Mouse (Mus musculus): ENCODE measurements at regions not wholly inside any gene's neighbourhood (a gene's known extent, or its start where the extent isn't known, plus 50 kb on each side); places are given as distances from the start of the nearest gene placed in this dataset.

DNA sequence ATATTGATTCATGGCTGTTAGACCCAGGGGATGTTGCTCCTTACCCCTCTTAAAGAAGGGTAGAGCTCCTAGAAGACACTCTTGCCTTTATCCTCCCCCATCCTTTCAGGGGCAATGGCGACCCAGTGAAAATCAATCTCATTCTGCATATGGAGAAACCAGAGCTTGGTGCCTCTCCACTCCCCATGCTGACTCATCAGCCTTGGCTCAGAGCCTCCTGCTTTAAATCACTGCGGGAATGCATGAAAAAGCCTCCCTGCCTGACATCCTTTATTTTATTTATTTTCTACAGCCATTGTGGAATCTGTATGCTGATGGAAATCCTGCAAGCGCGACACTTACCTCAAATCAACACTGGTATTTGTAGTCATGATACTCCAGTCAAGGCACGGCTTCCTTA, 415.2 kb downstream of the Cmpk2 start:
- Histone ChIP-seq H3ac (ENCODE audit: control insufficient read depth, insufficient read length, low read depth) (no peak overlapping the region), H3K79me3 (ENCODE audit: low read depth) (no peaks in the 10 kb centered on the region), H3K27me3 (ENCODE audit: control insufficient read depth, insufficient read depth, insufficient read length) (no peaks in the 10 kb centered on the region), H3K79me2 (ENCODE audit: control insufficient read depth, insufficient read depth) (no peaks in the 10 kb centered on the region), H3K4me3 (ENCODE audit: insufficient read depth, poor library complexity, severe bottlenecking) (no peak overlapping the region), H3K36me3 (ENCODE audit: control insufficient read depth, insufficient read depth) (no peaks in the 10 kb centered on the region)
- TF ChIP-seq MYOD1 (IDR thresholded peaks at IDR 0.05; ENCODE audit: control insufficient read depth, insufficient read length, low read depth) (no peak), MYOG (IDR thresholded peaks at IDR 0.05; ENCODE audit: control insufficient read depth, extremely low read depth, insufficient read length) (no peak), FOSL1 (IDR thresholded peaks at IDR 0.05; ENCODE audit: insufficient read depth, low read length, poor library complexity, severe bottlenecking) (no peak), CEBPB (IDR thresholded peaks at IDR 0.05; ENCODE audit: low read depth) (no peak), MAX (IDR thresholded peaks at IDR 0.05) (no peak), CTCF (IDR thresholded peaks at IDR 0.05; ENCODE audit: control insufficient read depth, insufficient read depth, insufficient read length) (no peak), USF1 (IDR thresholded peaks at IDR 0.05; ENCODE audit: low read depth) (no peak)

- no peak overlapping the region for H3K4me3 ChIP-seq (ENCODE audit: insufficient read depth, poor library complexity, severe bottlenecking)
- no peak for TF ChIP-seq MAX (IDR thresholded peaks at IDR 0.05)
- no peak for TF ChIP-seq CEBPB (IDR thresholded peaks at IDR 0.05; ENCODE audit: low read depth)
- TF ChIP-seq MYOG (IDR thresholded peaks at IDR 0.05; ENCODE audit: control insufficient read depth, extremely low read depth, insufficient read length) = no peak
- TF ChIP-seq FOSL1 (IDR thresholded peaks at IDR 0.05; ENCODE audit: insufficient read depth, low read length, poor library complexity, severe bottlenecking) = no peak
- no peak for TF ChIP-seq MYOD1 (IDR thresholded peaks at IDR 0.05; ENCODE audit: control insufficient read depth, insufficient read length, low read depth)
- TF ChIP-seq CTCF (IDR thresholded peaks at IDR 0.05; ENCODE audit: control insufficient read depth, insufficient read depth, insufficient read length) = no peak
- TF ChIP-seq USF1 (IDR thresholded peaks at IDR 0.05; ENCODE audit: low read depth) = no peak
- H3K36me3 ChIP-seq (ENCODE audit: control insufficient read depth, insufficient read depth) = no peaks in the 10 kb centered on the region
- no peak overlapping the region for H3ac ChIP-seq (ENCODE audit: control insufficient read depth, insufficient read length, low read depth)
- H3K79me2 ChIP-seq (ENCODE audit: control insufficient read depth, insufficient read depth) = no peaks in the 10 kb centered on the region
- H3K27me3 ChIP-seq (ENCODE audit: control insufficient read depth, insufficient read depth, insufficient read length) = no peaks in the 10 kb centered on the region
- no peaks in the 10 kb centered on the region for H3K79me3 ChIP-seq (ENCODE audit: low read depth)
Measured at GRCm38 (mm10) chr12:26877691-26878121, 408.7 kb downstream of the Cmpk2 start.

GRCm38 (mm10) chr12:26877284-26877683, 408.3 kb downstream of the Cmpk2 start:
- H3K79me3 ChIP-seq (ENCODE audit: low read depth) = no peaks in the 10 kb centered on the region
- no peaks in the 10 kb centered on the region for H3K36me3 ChIP-seq (ENCODE audit: control insufficient read depth, insufficient read depth)
- no peaks in the 10 kb centered on the region for H3K79me2 ChIP-seq (ENCODE audit: control insufficient read depth, insufficient read depth)
- no peaks in the 10 kb centered on the region for H3K27me3 ChIP-seq (ENCODE audit: control insufficient read depth, insufficient read depth, insufficient read length)
- H3K4me3 ChIP-seq (ENCODE audit: insufficient read depth, poor library complexity, severe bottlenecking) = no peak overlapping the region
- no peak for TF ChIP-seq MAX (IDR thresholded peaks at IDR 0.05)
- TF ChIP-seq MYOG (IDR thresholded peaks at IDR 0.05; ENCODE audit: control insufficient read depth, extremely low read depth, insufficient read length) = no peak
- no peak for TF ChIP-seq MYOD1 (IDR thresholded peaks at IDR 0.05; ENCODE audit: control insufficient read depth, insufficient read length, low read depth)
- TF ChIP-seq CEBPB (IDR thresholded peaks at IDR 0.05; ENCODE audit: low read depth) = no peak
- no peak for TF ChIP-seq CTCF (IDR thresholded peaks at IDR 0.05; ENCODE audit: control insufficient read depth, insufficient read depth, insufficient read length)
- no peak for TF ChIP-seq FOSL1 (IDR thresholded peaks at IDR 0.05; ENCODE audit: insufficient read depth, low read length, poor library complexity, severe bottlenecking)
- no peak for TF ChIP-seq USF1 (IDR thresholded peaks at IDR 0.05; ENCODE audit: low read depth)
- H3ac ChIP-seq (ENCODE audit: control insufficient read depth, insufficient read length, low read depth) = no peak overlapping the region

DNA sequence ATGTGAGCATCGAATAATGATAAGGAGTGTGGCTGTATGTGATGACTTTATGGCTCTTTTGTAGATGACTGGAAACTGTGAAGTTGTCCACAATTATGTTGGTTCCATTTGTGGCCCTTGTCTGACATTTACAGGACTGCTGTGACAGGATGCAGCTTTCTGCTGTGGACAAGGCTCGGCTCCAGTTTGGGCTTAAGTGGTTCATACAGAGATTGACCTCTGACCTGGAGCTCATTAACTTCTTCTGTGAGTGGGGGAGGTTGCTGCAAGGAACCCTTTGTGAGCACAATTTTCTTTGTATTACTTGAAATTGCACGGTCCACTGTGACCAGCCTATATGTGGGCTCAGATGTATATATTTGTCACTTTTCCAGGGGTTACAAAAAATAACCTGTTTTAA, 403.5 kb downstream of the Cmpk2 start:
- H3K79me3 ChIP-seq (ENCODE audit: low read depth) = no peaks in the 10 kb centered on the region
- no peaks in the 10 kb centered on the region for H3K36me3 ChIP-seq (ENCODE audit: control insufficient read depth, insufficient read depth)
- no peak for TF ChIP-seq CEBPB (IDR thresholded peaks at IDR 0.05; ENCODE audit: low read depth)
- TF ChIP-seq MYOG (IDR thresholded peaks at IDR 0.05; ENCODE audit: control insufficient read depth, extremely low read depth, insufficient read length) = no peak
- TF ChIP-seq USF1 (IDR thresholded peaks at IDR 0.05; ENCODE audit: low read depth) = no peak
- TF ChIP-seq CTCF (IDR thresholded peaks at IDR 0.05; ENCODE audit: control insufficient read depth, insufficient read depth, insufficient read length) = no peak
- no peak for TF ChIP-seq MYOD1 (IDR thresholded peaks at IDR 0.05; ENCODE audit: control insufficient read depth, insufficient read length, low read depth)
- no peak for TF ChIP-seq FOSL1 (IDR thresholded peaks at IDR 0.05; ENCODE audit: insufficient read depth, low read length, poor library complexity, severe bottlenecking)
- TF ChIP-seq MAX (IDR thresholded peaks at IDR 0.05) = no peak
- no peaks in the 10 kb centered on the region for H3K79me2 ChIP-seq (ENCODE audit: control insufficient read depth, insufficient read depth)
- no peak overlapping the region for H3ac ChIP-seq (ENCODE audit: control insufficient read depth, insufficient read length, low read depth)
- H3K27me3 ChIP-seq (ENCODE audit: control insufficient read depth, insufficient read depth, insufficient read length) = no peaks in the 10 kb centered on the region
- no peak overlapping the region for H3K4me3 ChIP-seq (ENCODE audit: insufficient read depth, poor library complexity, severe bottlenecking)

GRCm38 (mm10) chr12:26867731-26868130, 398.7 kb downstream of the Cmpk2 start:
- H3K79me2 ChIP-seq (ENCODE audit: control insufficient read depth, insufficient read depth) = no peaks in the 10 kb centered on the region
- no peak overlapping the region for H3ac ChIP-seq (ENCODE audit: control insufficient read depth, insufficient read length, low read depth)
- H3K79me3 ChIP-seq (ENCODE audit: low read depth) = no peaks in the 10 kb centered on the region
- no peak overlapping the region for H3K4me3 ChIP-seq (ENCODE audit: insufficient read depth, poor library complexity, severe bottlenecking)
- H3K36me3 ChIP-seq (ENCODE audit: control insufficient read depth, insufficient read depth) = no peaks in the 10 kb centered on the region
- H3K27me3 ChIP-seq (ENCODE audit: control insufficient read depth, insufficient read depth, insufficient read length) = no peaks in the 10 kb centered on the region
- TF ChIP-seq MYOG (IDR thresholded peaks at IDR 0.05; ENCODE audit: control insufficient read depth, extremely low read depth, insufficient read length) = no peak
- TF ChIP-seq USF1 (IDR thresholded peaks at IDR 0.05; ENCODE audit: low read depth) = no peak
- no peak for TF ChIP-seq CTCF (IDR thresholded peaks at IDR 0.05; ENCODE audit: control insufficient read depth, insufficient read depth, insufficient read length)
- TF ChIP-seq MYOD1 (IDR thresholded peaks at IDR 0.05; ENCODE audit: control insufficient read depth, insufficient read length, low read depth) = no peak
- no peak for TF ChIP-seq MAX (IDR thresholded peaks at IDR 0.05)
- no peak for TF ChIP-seq FOSL1 (IDR thresholded peaks at IDR 0.05; ENCODE audit: insufficient read depth, low read length, poor library complexity, severe bottlenecking)
- TF ChIP-seq CEBPB (IDR thresholded peaks at IDR 0.05; ENCODE audit: low read depth) = no peak

DNA sequence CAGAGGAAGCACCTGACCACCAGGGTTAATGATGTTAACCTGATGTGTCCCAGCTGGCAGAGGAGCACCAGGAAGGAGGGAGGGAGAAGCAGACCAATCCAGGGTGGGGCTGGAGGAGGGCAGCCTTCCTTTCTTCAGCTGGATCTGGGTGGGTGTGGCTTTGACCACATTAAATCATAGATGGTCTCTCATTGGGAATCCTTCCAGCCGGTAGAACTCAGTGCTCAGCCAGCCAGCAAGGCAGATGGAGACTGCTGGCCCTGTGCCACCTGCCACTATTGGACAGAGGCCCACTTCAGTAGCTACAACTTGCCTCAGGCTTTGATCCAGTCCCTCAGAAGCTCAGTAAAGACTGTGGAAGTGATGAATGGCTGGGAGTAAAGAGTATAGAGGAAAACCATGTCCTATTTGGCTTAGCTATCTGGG, 386.1 kb downstream of the Cmpk2 start:
- Histone ChIP-seq H3K79me2 (ENCODE audit: control insufficient read depth, insufficient read depth) (no peaks in the 10 kb centered on the region), H3ac (ENCODE audit: control insufficient read depth, insufficient read length, low read depth) (no peak overlapping the region), H3K27me3 (ENCODE audit: control insufficient read depth, insufficient read depth, insufficient read length) (no peaks in the 10 kb centered on the region), H3K36me3 (ENCODE audit: control insufficient read depth, insufficient read depth) (no peaks in the 10 kb centered on the region), H3K79me3 (ENCODE audit: low read depth) (no peaks in the 10 kb centered on the region), H3K4me3 (ENCODE audit: insufficient read depth, poor library complexity, severe bottlenecking) (no peak overlapping the region)
- no peak for TF ChIP-seq CTCF (IDR thresholded peaks at IDR 0.05; ENCODE audit: control insufficient read depth, insufficient read depth, insufficient read length)
- no peak for TF ChIP-seq MYOD1 (IDR thresholded peaks at IDR 0.05; ENCODE audit: control insufficient read depth, insufficient read length, low read depth)
- TF ChIP-seq MAX (IDR thresholded peaks at IDR 0.05) = no peak
- no peak for TF ChIP-seq MYOG (IDR thresholded peaks at IDR 0.05; ENCODE audit: control insufficient read depth, extremely low read depth, insufficient read length)
- no peak for TF ChIP-seq CEBPB (IDR thresholded peaks at IDR 0.05; ENCODE audit: low read depth)
- TF ChIP-seq FOSL1 (IDR thresholded peaks at IDR 0.05; ENCODE audit: insufficient read depth, low read length, poor library complexity, severe bottlenecking) = no peak
- TF ChIP-seq USF1 (IDR thresholded peaks at IDR 0.05; ENCODE audit: low read depth) = no peak
